Mouse (Mus musculus): ENCODE data around the gene Unc79.

The Unc79 gene

GRCm38 (mm10) chr12:103041401-103041800 is 92.7 kb downstream of the Unc79 start:
- no peak for ATAC-seq (ENCODE audit: low TSS enrichment)

GRCm38 (mm10) chr12:103042711-103043110 is 94.1 kb downstream of the Unc79 start:
- no peak for ATAC-seq (ENCODE audit: low TSS enrichment)

GRCm38 (mm10) chr12:103044422-103044821 is 95.8 kb downstream of the Unc79 start:
- no peak for ATAC-seq (ENCODE audit: low TSS enrichment)

GRCm38 (mm10) chr12:103049865-103050264 is 101.2 kb downstream of the Unc79 start:
- ATAC-seq (ENCODE audit: low TSS enrichment), result peak; percentile 39; the same call in 1 of the 2 replicates

- ATAC-seq (ENCODE audit: low TSS enrichment), result no peak
Observed at GRCm38 (mm10) chr12:103059321-103060053, 110.8 kb downstream of the Unc79 start.

- no peak for ATAC-seq (ENCODE audit: low TSS enrichment)
Observed at GRCm38 (mm10) chr12:103060791-103061190, 112.1 kb downstream of the Unc79 start.

- ATAC-seq (ENCODE audit: low TSS enrichment), result 0 out of 2 replicates have a peak, but pooled peaks have one; percentile 21
Observed at GRCm38 (mm10) chr12:103062133-103062532, 113.5 kb downstream of the Unc79 start.

- ATAC-seq (ENCODE audit: low TSS enrichment), result peak; percentile 73
Observed at GRCm38 (mm10) chr12:103064944-103065343, 116.3 kb downstream of the Unc79 start.

- no peak for ATAC-seq (ENCODE audit: low TSS enrichment)
Observed at GRCm38 (mm10) chr12:103068161-103068560, 119.5 kb downstream of the Unc79 start.

GRCm38 (mm10) chr12:103069565-103069964 is 120.9 kb downstream of the Unc79 start:
- peak; percentile 35 for ATAC-seq (ENCODE audit: low TSS enrichment)

GRCm38 (mm10) chr12:103073953-103074352 is 125.3 kb downstream of the Unc79 start:
- no peak for ATAC-seq (ENCODE audit: low TSS enrichment)

GRCm38 (mm10) chr12:103078751-103079150 is 130.1 kb downstream of the Unc79 start:
- ATAC-seq (ENCODE audit: low TSS enrichment), result no peak

GRCm38 (mm10) chr12:103080055-103080454 is 131.4 kb downstream of the Unc79 start:
- ATAC-seq (ENCODE audit: low TSS enrichment), result no peak

GRCm38 (mm10) chr12:103091831-103092230 is 143.2 kb downstream of the Unc79 start:
- no peak for ATAC-seq (ENCODE audit: low TSS enrichment)

- peak; percentile 51 for ATAC-seq (ENCODE audit: low TSS enrichment)
Observed at GRCm38 (mm10) chr12:103095160-103095559, 146.5 kb downstream of the Unc79 start.

GRCm38 (mm10) chr12:103099185-103099584 is 150.5 kb downstream of the Unc79 start:
- ATAC-seq (ENCODE audit: low TSS enrichment), result peak; percentile 79

GRCm38 (mm10) chr12:103100088-103100487 is 151.4 kb downstream of the Unc79 start:
- ATAC-seq (ENCODE audit: low TSS enrichment), result no peak

GRCm38 (mm10) chr12:103103041-103103440 is 154.4 kb downstream of the Unc79 start:
- ATAC-seq (ENCODE audit: low TSS enrichment), result no peak

GRCm38 (mm10) chr12:103103601-103104000 is 154.9 kb downstream of the Unc79 start:
- ATAC-seq (ENCODE audit: low TSS enrichment), result no peak

- ATAC-seq (ENCODE audit: low TSS enrichment), result no peak
Observed at GRCm38 (mm10) chr12:103109301-103109700, 160.6 kb downstream of the Unc79 start.

- ATAC-seq (ENCODE audit: low TSS enrichment), result no peak
Observed at GRCm38 (mm10) chr12:103116639-103117038, 168.0 kb downstream of the Unc79 start.

GRCm38 (mm10) chr12:103117517-103118193 is 169.0 kb downstream of the Unc79 start:
- ATAC-seq (ENCODE audit: low TSS enrichment), result no peak

- ATAC-seq (ENCODE audit: low TSS enrichment), result peak; percentile 87
Observed at GRCm38 (mm10) chr12:103121928-103122327, 173.3 kb downstream of the Unc79 start.

Data from frontal cortex, adult (tissue).